Mouse (Mus musculus): ENCODE measurements around the gene Smarce1.

GRCm38 (mm10) chr11:99217248-99217986 lies 13.4 kb downstream of the Smarce1 start:
- TF ChIP-seq POLR2A (IDR thresholded peaks at IDR 0.05; ENCODE audit: control insufficient read depth, extremely low read depth, insufficient read depth, low read length, poor library complexity) (no peak), CTCF (IDR thresholded peaks at IDR 0.05; ENCODE audit: borderline replicate concordance, control insufficient read depth, extremely low read depth, insufficient read depth, low read length, poor library complexity) (no peak)

Measured in thymus, adult 2 months (tissue).